Mouse (Mus musculus): ENCODE measurements around the gene Cryab. TPM values are rescaled to one million over a fixed set of nuclear protein-coding genes. Genes with fewer than 3 reads are reported as not detected.

Gene Cryab
- polyA plus RNA-seq, 1 experiment from 2014 or later, result 6.6 TPM

DNA sequence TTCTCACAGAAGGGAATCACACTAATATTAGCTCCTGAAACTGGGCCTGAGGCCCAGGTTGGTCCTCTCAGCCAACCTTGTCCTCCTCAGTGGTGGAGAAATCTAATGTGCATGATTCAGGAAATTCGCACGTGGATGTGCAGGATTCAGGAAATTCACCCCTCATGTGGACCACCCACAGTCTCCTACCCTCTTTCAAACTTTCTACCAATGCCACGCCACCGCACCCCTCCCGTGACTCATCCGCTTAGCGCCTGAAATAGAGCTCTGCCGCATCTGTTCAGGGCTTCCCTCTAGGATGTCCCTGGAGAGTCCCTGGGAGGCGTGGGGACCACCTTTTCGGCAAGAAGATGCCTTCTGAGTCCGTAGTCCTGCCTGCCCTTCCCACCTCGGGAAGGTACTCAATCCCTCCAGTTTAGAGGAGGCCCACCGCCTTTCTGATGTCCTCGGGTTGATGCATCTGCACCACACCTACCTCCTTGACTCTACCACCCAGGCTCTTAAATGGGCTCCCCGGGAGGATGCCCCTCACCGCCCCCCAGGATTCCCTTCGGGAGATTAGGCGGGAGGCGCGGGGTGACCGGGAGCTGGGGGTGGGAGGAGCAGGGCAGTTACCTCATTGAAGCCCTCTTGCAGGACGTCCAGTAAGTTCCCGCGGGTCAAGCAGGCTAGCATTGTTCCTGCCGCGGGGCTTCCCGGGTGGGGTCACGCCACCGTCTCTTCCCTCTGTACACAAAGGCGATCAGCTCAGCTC is 23.8 kb upstream of the Cryab start:
- Histone ChIP-seq H3K4me3 (peak overlapping the region; percentile 71), H3K27ac (peak overlapping the region; percentile 93), H3K36me3 (no peaks in the 10 kb centered on the region), H3K27me3 (ENCODE audit: insufficient read depth, poor library complexity, severe bottlenecking) (peaks cover 21% of the 10 kb centered on the region), H3K9me3 (no peaks in the 10 kb centered on the region), H3K4me1 (replicated peaks) (peaks cover 71% of the 10 kb centered on the region)
- 3% methylated on average over 30 of the region's 30 CpGs for WGBS
- peak; percentile 46 for DNase-seq (ENCODE audit: low spot score)

DNA sequence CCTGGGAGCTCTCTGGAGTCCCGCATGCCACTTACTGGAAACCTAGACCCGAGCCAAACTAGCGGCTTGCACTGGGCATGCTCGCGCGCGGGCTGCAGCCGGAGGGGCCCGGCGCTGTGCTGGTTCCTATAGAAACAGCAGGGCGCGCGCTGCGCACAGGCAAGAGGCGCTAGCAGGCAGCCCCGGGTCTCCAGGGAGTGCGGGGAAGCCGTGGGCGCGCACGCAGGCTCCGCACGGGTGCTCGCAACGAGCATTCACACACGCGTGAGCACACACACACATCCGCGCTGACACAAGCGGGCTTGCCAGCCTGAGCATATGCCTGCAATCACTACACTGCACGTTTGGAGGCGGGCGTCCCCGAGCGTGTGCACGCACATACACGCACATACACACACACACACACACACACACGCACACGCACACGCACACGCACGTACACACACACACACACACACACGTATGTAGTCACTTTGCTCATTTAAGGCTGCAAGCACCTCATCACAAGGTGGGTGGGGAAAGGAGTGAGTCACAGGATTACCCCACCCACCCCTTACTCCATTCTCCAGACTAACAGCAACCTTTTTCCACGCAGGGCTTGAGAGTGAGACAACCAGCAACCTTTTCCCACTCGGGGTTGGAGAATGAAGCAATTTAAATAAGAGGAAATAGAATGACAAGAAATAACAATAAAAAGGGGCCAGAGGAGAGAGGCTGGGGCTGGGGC is 23.0 kb upstream of the Cryab start:
- H3K27ac ChIP-seq, result peak overlapping the region; percentile 93
- under 1% methylated on average over 45 of the region's 45 CpGs for WGBS
- H3K4me3 ChIP-seq, result peak overlapping the region; percentile 71
- peak; percentile 88 for DNase-seq (ENCODE audit: low spot score)
- no peaks in the 10 kb centered on the region for H3K36me3 ChIP-seq
- H3K4me1 ChIP-seq (replicated peaks), result peaks cover 74% of the 10 kb centered on the region
- H3K27me3 ChIP-seq (ENCODE audit: insufficient read depth, poor library complexity, severe bottlenecking), result peaks cover 21% of the 10 kb centered on the region
- H3K9me3 ChIP-seq, result no peaks in the 10 kb centered on the region

DNA sequence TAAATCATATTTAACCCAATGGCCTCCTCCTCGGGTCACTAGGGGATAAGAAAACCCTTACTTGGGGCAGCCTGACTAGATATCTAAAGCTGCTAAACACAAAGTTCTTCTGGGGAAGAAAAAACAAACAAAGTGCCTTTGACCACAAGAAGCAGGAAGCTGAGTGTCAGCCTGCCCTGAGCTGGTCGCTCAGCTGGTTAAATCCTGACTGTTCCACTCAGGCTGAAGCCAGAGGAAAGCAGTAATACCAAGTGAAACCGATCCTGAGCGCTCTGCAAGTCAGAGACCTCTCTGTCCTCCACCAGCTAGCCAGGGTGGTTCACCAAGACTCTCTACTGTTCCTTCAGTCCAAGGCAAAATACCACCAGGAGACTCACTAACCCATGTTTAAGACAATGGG is 21.5 kb upstream of the Cryab start:
- 52% methylated on average over 4 of the region's 4 CpGs for WGBS
- Histone ChIP-seq H3K4me1 (replicated peaks) (peaks cover 69% of the 10 kb centered on the region), H3K9me3 (no peaks in the 10 kb centered on the region)

DNA sequence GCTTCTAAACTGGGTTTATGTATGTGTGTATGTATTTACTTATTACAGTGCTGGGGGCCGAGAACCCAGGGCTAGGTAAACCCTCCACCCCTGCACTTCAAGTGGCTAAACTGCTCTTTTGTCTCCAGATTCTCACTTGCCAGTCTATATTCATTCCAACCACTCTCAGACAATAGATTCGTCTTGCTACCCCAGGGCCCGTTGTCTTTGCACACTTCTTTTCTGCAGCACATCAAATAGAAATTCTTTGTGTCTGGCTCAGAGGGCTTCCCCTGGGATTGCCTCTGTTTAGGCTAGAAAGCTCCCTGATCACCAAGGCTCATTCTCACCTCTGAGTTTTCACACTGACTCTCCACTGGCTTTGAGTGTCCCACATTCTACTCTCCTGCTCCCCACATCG is 18.6 kb upstream of the Cryab start:
- Histone ChIP-seq H3K36me3 (no peaks in the 10 kb centered on the region), H3K4me3 (no peak overlapping the region), H3K27me3 (ENCODE audit: insufficient read depth, poor library complexity, severe bottlenecking) (peaks cover 22% of the 10 kb centered on the region), H3K4me1 (replicated peaks) (peaks cover 44% of the 10 kb centered on the region), H3K27ac (peak overlapping the region; percentile 74), H3K9me3 (no peaks in the 10 kb centered on the region)
- WGBS, result 9% methylated on average over 4 of the region's 4 CpGs
- peak; percentile 40 for DNase-seq (ENCODE audit: low spot score)

More for the DNA sequence above, 21.5 kb upstream of the Cryab start:
- Histone ChIP-seq H3K27me3 (ENCODE audit: insufficient read depth, poor library complexity, severe bottlenecking) (peaks cover 19% of the 10 kb centered on the region), H3K27ac (no peak overlapping the region), H3K4me3 (no peak overlapping the region), H3K36me3 (no peaks in the 10 kb centered on the region)
- no peak for DNase-seq (ENCODE audit: low spot score)

DNA sequence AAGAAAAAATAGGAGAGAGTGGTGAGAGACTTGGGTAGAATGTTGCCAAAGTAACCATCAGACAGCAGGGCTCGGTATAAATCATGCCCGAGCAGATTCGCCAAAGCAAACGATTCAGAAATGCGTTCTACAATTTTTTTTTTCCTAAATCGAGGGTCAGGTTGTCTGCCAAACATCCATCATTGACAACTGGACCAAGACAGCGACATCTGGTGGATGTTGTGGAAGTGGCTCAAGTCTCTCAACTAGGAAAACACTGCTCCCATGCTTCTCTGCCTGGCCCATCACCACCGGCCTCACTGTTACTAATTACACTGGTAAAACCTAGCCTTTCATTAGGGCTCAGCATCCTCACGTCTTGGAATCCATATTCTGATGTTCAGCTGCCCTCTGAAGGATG is 16.1 kb upstream of the Cryab start:
- 11% methylated on average over 9 of the region's 9 CpGs for WGBS
- Histone ChIP-seq H3K9me3 (no peaks in the 10 kb centered on the region), H3K27me3 (ENCODE audit: insufficient read depth, poor library complexity, severe bottlenecking) (peaks cover 18% of the 10 kb centered on the region)

DNA sequence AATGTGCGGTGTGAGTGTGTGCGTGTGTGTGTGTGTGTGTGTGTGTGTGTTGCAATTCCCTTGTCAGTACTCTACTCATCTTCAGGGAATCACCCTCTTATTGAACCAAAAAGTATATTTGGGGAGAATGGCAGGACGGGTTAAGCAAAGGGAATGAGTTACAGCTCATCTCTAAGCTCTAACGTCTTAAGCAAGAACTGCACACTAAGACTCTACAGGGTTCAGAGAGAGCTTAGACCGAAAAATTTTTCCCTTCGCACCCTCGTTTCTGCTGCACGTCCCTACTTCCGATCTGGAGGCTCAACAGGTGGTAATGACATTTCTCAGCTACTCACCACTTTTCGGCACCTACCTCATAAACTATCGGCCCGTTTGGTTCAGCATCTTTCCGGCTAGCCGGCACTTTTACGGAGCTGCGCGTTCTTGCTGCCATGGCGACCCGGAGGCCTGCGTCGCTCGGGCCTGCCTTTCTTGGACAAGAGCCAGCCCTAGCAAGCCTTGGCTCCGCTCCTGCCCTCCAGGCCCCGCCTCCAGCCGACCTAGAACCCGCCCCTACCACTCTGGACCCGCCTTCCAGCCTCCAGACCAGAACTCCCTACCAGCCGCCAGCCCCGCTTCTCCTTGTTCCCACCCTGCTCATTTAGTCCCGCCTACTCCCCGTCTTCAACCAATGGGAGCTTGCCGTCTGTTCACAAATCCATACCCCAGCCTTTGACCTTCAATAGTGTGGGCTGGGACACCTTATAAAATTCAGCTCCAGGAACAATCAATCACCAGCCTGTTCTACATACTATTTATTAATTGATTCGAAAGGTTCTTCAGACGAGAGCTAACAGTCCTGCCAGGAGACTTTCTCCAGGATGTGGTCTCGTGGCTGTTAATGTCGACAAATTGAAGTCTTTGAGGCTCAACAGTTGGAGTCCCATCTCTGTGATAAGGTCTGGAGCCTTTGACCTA is 11.9 kb upstream of the Cryab start, which contains the start of gene Dixdc1:
Gene Dixdc1, minus strand, starts transcription at position 604 of the 957 bp plus-strand sequence.
- peak within 1 kb of the TSS; percentile 30; the same call in 1 of the 2 replicates for H3K27ac ChIP-seq
- H3K4me3 ChIP-seq, result peak within 1 kb of the TSS; percentile 49
- no peaks in the 10 kb centered on the region for H3K36me3 ChIP-seq
- no peaks in the 10 kb centered on the region for H3K9me3 ChIP-seq
- H3K27me3 ChIP-seq (ENCODE audit: insufficient read depth, poor library complexity, severe bottlenecking), result peaks cover 13% of the 10 kb centered on the region
- H3K4me1 ChIP-seq (replicated peaks), result peaks cover 12% of the 10 kb centered on the region
- DNase-seq (ENCODE audit: low spot score), result peak; percentile 93
- WGBS, result 14% methylated on average over 36 of the region's 36 CpGs

More for the DNA sequence above, 16.1 kb upstream of the Cryab start:
- Histone ChIP-seq H3K4me1 (replicated peaks) (peaks cover 35% of the 10 kb centered on the region), H3K4me3 (no peak overlapping the region), H3K27ac (no peak overlapping the region), H3K36me3 (no peaks in the 10 kb centered on the region)
- peak; percentile 55 for DNase-seq (ENCODE audit: low spot score)

DNA sequence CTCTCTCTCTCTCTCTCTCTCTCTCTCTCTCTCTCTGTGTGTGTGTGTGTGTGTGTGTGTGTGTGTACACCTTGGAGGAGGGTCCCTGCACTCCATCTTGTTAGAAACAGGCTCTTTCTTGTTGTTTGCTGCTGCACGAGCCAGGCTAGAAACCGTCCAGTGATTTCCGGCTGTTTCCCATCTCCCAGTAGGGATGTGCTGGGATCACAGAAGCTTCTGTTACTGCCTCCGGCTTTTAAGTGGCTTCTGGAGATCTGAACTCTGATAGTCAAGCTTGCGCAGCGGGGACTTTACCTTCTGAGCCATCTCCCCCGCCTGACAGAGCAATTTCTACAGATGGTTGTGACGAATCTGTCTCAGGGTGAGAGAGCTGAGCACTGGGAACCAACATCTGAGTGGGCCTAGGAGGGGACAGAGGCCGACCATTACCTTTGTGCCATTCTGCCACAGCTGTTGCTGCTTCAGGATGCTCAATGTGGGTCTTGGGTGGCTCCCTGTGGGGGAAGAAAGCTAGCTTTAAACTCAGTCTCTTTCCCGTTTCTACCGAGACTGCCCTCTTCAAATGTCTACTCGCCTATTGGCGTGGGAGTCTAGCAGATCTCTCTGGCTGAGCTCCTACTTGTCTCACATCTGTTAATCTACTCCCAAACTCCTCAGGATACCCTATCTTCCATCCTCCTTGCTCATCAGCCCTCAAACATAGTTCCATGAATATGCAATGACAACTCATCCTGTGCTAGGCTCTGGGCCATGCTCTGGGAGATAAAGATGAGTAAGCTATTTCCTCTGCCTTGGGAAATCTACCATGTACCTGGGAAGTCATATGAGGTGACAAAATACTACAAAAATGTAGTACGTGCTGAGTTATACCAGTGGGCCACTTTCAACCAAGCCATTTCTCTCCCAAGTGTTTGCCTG is 10.0 kb upstream of the Cryab start:
- WGBS, result 89% methylated on average over 14 of the region's 14 CpGs
- no peaks in the 10 kb centered on the region for H3K9me3 ChIP-seq
- DNase-seq (ENCODE audit: low spot score), result no peak

DNA sequence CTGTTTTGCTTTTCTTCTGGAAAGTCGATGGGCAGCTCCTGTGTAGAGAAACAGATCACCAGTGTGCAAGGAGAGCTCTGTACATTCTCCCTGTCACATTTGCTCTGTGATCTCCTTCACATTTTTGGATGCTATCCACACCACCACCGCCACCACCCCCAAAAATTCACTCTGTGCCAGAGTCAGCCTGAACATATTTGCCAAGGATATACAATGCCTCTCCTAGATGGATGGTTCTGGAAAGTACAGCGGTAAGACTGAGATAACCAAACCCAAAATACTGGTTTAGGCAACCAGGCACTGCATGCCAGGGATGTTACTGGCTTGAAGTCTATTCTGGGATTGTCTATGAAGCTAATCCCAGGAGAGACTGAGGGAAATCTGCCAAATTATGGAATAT is 8.9 kb upstream of the Cryab start:
- DNase-seq (ENCODE audit: low spot score), result no peak
- no peaks in the 10 kb centered on the region for H3K9me3 ChIP-seq
- WGBS, result 88% methylated on average over 3 of the region's 3 CpGs
- H3K27ac ChIP-seq, result no peak overlapping the region
- H3K27me3 ChIP-seq (ENCODE audit: insufficient read depth, poor library complexity, severe bottlenecking), result peaks cover 40% of the 10 kb centered on the region
- H3K4me3 ChIP-seq, result no peak overlapping the region
- H3K36me3 ChIP-seq, result no peaks in the 10 kb centered on the region
- H3K4me1 ChIP-seq (replicated peaks), result peaks cover 22% of the 10 kb centered on the region

More for the DNA sequence above, 10.0 kb upstream of the Cryab start:
- no peak overlapping the region for H3K27ac ChIP-seq
- H3K4me1 ChIP-seq (replicated peaks), result peaks cover 16% of the 10 kb centered on the region
- no peaks in the 10 kb centered on the region for H3K36me3 ChIP-seq
- H3K27me3 ChIP-seq (ENCODE audit: insufficient read depth, poor library complexity, severe bottlenecking), result peaks cover 29% of the 10 kb centered on the region
- no peak overlapping the region for H3K4me3 ChIP-seq

DNA sequence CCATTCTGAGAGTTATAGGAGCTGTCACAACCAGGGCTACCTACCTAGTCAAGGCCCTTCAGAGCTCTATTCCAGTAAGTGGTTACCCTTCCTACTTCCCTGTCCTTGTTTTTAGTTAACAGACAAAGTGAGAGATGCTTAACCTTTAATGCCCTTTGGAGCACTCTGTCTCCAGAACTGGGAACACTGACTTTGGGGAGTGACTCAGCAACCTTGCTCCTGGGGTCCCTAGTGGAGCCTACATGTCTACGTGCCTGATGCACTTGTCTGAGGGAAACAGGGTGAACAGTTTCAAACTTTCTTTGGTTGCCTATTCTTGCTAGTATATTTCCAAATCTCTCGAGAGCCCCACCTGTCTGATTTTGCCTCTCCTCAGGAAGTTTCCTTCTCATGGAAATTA is 8.4 kb upstream of the Cryab start:
- H3K4me1 ChIP-seq (replicated peaks), result peaks cover 22% of the 10 kb centered on the region
- peaks cover 35% of the 10 kb centered on the region for H3K27me3 ChIP-seq (ENCODE audit: insufficient read depth, poor library complexity, severe bottlenecking)
- DNase-seq (ENCODE audit: low spot score), result no peak
- H3K4me3 ChIP-seq, result no peak overlapping the region
- H3K27ac ChIP-seq, result no peak overlapping the region
- 72% methylated on average over 2 of the region's 2 CpGs for WGBS
- no peaks in the 10 kb centered on the region for H3K9me3 ChIP-seq
- no peaks in the 10 kb centered on the region for H3K36me3 ChIP-seq

DNA sequence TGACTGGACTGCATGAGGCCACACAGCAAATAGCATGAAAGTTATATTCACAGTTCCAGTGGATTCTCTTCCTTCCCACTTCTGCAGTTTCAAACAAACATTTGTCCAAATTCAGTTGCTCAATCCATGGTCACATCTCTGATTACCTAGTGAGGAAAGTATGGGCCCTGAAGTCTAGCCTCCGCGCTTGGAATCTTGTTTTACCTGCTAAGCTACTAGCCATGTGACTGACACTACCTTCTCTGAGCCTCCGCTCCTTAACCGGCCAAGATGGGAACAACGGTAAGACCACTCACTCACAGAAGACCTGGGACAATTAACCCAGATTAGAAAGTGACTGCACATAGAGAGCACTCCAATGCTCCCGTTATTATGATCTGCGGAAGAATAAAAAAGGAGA is 5.3 kb upstream of the Cryab start:
- peak overlapping the region; percentile 51 for H3K4me3 ChIP-seq
- H3K36me3 ChIP-seq, result no peaks in the 10 kb centered on the region
- 11% methylated on average over 7 of the region's 7 CpGs for WGBS
- peaks cover 10% of the 10 kb centered on the region for H3K4me1 ChIP-seq (replicated peaks)
- H3K27me3 ChIP-seq (ENCODE audit: insufficient read depth, poor library complexity, severe bottlenecking), result peaks cover 36% of the 10 kb centered on the region
- H3K27ac ChIP-seq, result peak overlapping the region; percentile 69
- H3K9me3 ChIP-seq, result no peaks in the 10 kb centered on the region
- no peak for DNase-seq (ENCODE audit: low spot score)

DNA sequence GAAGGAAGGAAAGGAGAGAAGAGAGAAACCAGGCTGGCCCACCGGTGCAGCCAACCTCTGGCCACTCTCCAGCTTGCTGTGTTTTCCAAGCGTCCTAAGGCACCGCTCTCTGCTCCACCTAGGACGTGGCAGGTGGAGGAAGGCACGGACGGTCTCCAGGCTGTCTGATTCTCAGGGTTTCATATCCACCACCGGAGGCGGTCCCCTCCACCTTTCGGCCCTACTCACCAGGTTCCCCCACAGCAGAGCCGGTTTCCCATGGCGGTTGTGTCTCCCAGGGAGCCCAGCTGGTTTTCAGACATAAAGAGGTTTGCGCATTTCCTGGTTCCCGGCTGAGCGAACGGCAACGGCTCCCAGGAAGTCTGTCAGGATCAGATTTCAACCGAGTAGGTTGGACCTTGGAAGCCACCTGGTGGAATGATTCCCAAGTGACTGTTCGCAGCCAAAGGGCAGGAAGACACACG is 4.9 kb upstream of the Cryab start, which contains the start of gene 2310030G06Rik:
Gene 2310030G06Rik, minus strand, starts transcription at position 323 of the 464 bp plus-strand sequence.
- Histone ChIP-seq H3K4me1 (replicated peaks) (peaks cover 13% of the 10 kb centered on the region), H3K36me3 (no peaks in the 10 kb centered on the region), H3K27me3 (ENCODE audit: insufficient read depth, poor library complexity, severe bottlenecking) (peaks cover 40% of the 10 kb centered on the region), H3K9me3 (no peaks in the 10 kb centered on the region), H3K27ac (peak within 1 kb of the TSS; percentile 69), H3K4me3 (peak within 1 kb of the TSS; percentile 51)
- WGBS, result 2% methylated on average over 19 of the region's 19 CpGs
- peak; percentile 35 for DNase-seq (ENCODE audit: low spot score)
